Mouse (Mus musculus) thymus, postnatal 14 days (tissue): ENCODE measurements around the gene Ube2d2b.
A peak's percentile ranks its signal among the peaks of the same experiment; 100 is the strongest.

Experiments
- DNase-seq: peaks from one replicate; pipeline ENCODE4 v3.0.0; 2021

Gene Ube2d2b

GRCm38 (mm10) chr5:107829998-107830560, at the start of gene Ube2d2b:
Gene Ube2d2b (plus strand): TSS chr5:107830099.
- DNase-seq: no peak

- DNase-seq: no peak
These were observed 47.5 kb upstream of the Ube2d2b start for GRCm38 (mm10) chr5:107782360-107782759.

- peak; percentile 38 for DNase-seq
These were observed 42.0 kb upstream of the Ube2d2b start for GRCm38 (mm10) chr5:107787682-107788443.

- DNase-seq: peak; percentile 37
These were observed 40.4 kb upstream of the Ube2d2b start for GRCm38 (mm10) chr5:107789492-107789891.

GRCm38 (mm10) chr5:107791966-107792365, 37.9 kb upstream of the Ube2d2b start:
- DNase-seq: no peak

- no peak for DNase-seq
These were observed 37.4 kb upstream of the Ube2d2b start for GRCm38 (mm10) chr5:107792516-107792915.

- DNase-seq: no peak
These were observed 36.6 kb upstream of the Ube2d2b start for GRCm38 (mm10) chr5:107793258-107793657.

- peak; percentile 54 for DNase-seq
These were observed 36.0 kb upstream of the Ube2d2b start for GRCm38 (mm10) chr5:107793927-107794326.

GRCm38 (mm10) chr5:107798290-107798689, 31.6 kb upstream of the Ube2d2b start:
- no peak for DNase-seq

- DNase-seq: no peak
These were observed 28.7 kb upstream of the Ube2d2b start for GRCm38 (mm10) chr5:107801234-107801633.

GRCm38 (mm10) chr5:107802621-107803020, 27.3 kb upstream of the Ube2d2b start:
- no peak for DNase-seq

GRCm38 (mm10) chr5:107807496-107807895, 22.4 kb upstream of the Ube2d2b start:
- no peak for DNase-seq

- DNase-seq: no peak
These were observed 15.2 kb upstream of the Ube2d2b start for GRCm38 (mm10) chr5:107814651-107815050.

- no peak for DNase-seq
These were observed 7.4 kb upstream of the Ube2d2b start for GRCm38 (mm10) chr5:107822521-107822920.

- no peak for DNase-seq
These were observed 1.5 kb downstream of the Ube2d2b start for GRCm38 (mm10) chr5:107831351-107831750.

- no peak for DNase-seq
These were observed 4.4 kb downstream of the Ube2d2b start for GRCm38 (mm10) chr5:107834287-107834686.

- no peak for DNase-seq
These were observed 9.2 kb downstream of the Ube2d2b start for GRCm38 (mm10) chr5:107838891-107839644.

GRCm38 (mm10) chr5:107840549-107841238, 10.8 kb downstream of the Ube2d2b start:
- DNase-seq: peak; percentile 41

GRCm38 (mm10) chr5:107847349-107847748, 17.4 kb downstream of the Ube2d2b start:
- DNase-seq: no peak

GRCm38 (mm10) chr5:107847817-107848216, 17.9 kb downstream of the Ube2d2b start:
- DNase-seq: no peak

- DNase-seq: no peak
These were observed 19.1 kb downstream of the Ube2d2b start for GRCm38 (mm10) chr5:107848964-107849363.

GRCm38 (mm10) chr5:107853807-107854206, 23.9 kb downstream of the Ube2d2b start:
- no peak for DNase-seq

- DNase-seq: no peak
These were observed 24.7 kb downstream of the Ube2d2b start for GRCm38 (mm10) chr5:107854556-107854955.
